Mouse (Mus musculus) midbrain, embryonic 14.5 days (tissue): ENCODE measurements around the gene Olfr322. TPM values are rescaled to one million over a fixed set of nuclear protein-coding genes. Genes with fewer than 3 reads are reported as not detected.

Source experiments
- ATAC-seq: fragments of 200-750 bp; cut with Nextera tagmentation; 2 replicates; pipeline ENCODE4 v1.8.0; 2017; ENCODE audit warnings: moderate number of reproducible peaks, moderate library complexity; ENCODE audit not compliant: low FRiP score, low TSS enrichment
- DNase-seq: peaks from one replicate; pipeline ENCODE4 v3.0.0-alpha.2; 2015
- H3K27ac ChIP-seq: fragments of 300-500 bp; sonication (generic); replicated peaks from 2 replicates; pipeline ENCODE4 v1.5.1; 2014; ENCODE audit warnings: mild to moderate bottlenecking, low read depth, low read length, moderate library complexity
- H3K27me3 ChIP-seq: fragments of 300-500 bp; sonication (generic); 2 replicates; pipeline ENCODE4 v1.6.1; 2014; ENCODE audit warnings: low read length, control low read depth, mixed read lengths; ENCODE audit not compliant: control insufficient read depth, insufficient read depth
- H3K36me3 ChIP-seq: fragments of 300-500 bp; sonication (generic); 2 replicates; pipeline ENCODE4 v1.6.1; 2014; ENCODE audit warnings: low read length, control low read depth; ENCODE audit not compliant: control insufficient read depth, insufficient read depth
- H3K4me1 ChIP-seq: fragments of 300-500 bp; sonication (generic); 2 replicates; pipeline ENCODE4 v1.6.1; 2014; ENCODE audit warnings: mild to moderate bottlenecking, antibody characterized with exemption, low read length, control low read depth; ENCODE audit not compliant: control insufficient read depth, insufficient read depth
- H3K4me2 ChIP-seq: fragments of 300-500 bp; sonication (generic); 2 replicates; pipeline ENCODE4 v1.6.1; 2014; ENCODE audit warnings: mild to moderate bottlenecking, low read length, moderate library complexity
- H3K4me3 ChIP-seq: fragments of 300-500 bp; sonication (generic); replicated peaks from 2 replicates; pipeline ENCODE4 v1.5.1; 2014; ENCODE audit warnings: low read depth, low read length
- H3K9ac ChIP-seq: fragments of 300-500 bp; sonication (generic); replicated peaks from 2 replicates; pipeline ENCODE4 v1.6.1; 2014; ENCODE audit warnings: mild to moderate bottlenecking, low read length, moderate library complexity
- H3K9me3 ChIP-seq: fragments of 300-500 bp; sonication (generic); 2 replicates; pipeline ENCODE4 v1.6.1; 2016; ENCODE audit warnings: low read length, control low read depth, mixed read lengths; ENCODE audit not compliant: control insufficient read depth
- WGBS: fragments of 180-500 bp; shearing (Covaris S2); extraction: QIAGEN DNeasy Blood & Tissue Kit; methylation state at CpG from one replicate; pipeline ENCODE4 v1.1.7; 2014; 5-methylcytosine and 5-hydroxymethylcytosine counted together
- polyA plus RNA-seq: library from polyadenylated mRNA; unstranded; fragments of >200 nt; fragmentation: Nextera tagmentation; extraction: Ambion mirVana; gene quantifications from 2 replicates; pipeline ENCODE4 v1.2.1, GENCODE M21; 2014

Gene Olfr322
- polyA plus RNA-seq, 1 experiment from 2014 or later = not detected

GRCm38 (mm10) chr11:58636376-58636977 lies 22.1 kb upstream of the Olfr322 start:
- H3K27me3 ChIP-seq = peaks cover 7% of the 10 kb centered on the region; the same call in 1 of the 2 replicates
- ATAC-seq (no peak), DNase-seq (peak; percentile 63)
- WGBS = 30% methylated on average over 4 of the region's 4 CpGs
- no peaks in the 10 kb centered on the region for H3K9me3 ChIP-seq
- H3K9ac ChIP-seq = no peak overlapping the region
- no peak overlapping the region for H3K4me2 ChIP-seq
- H3K36me3 ChIP-seq = no peaks in the 10 kb centered on the region
- peaks cover 7% of the 10 kb centered on the region; the same call in 1 of the 2 replicates for H3K4me1 ChIP-seq
- no peak overlapping the region for H3K27ac ChIP-seq
- no peak overlapping the region for H3K4me3 ChIP-seq

GRCm38 (mm10) chr11:58638176-58638701 lies 20.3 kb upstream of the Olfr322 start:
- 73% methylated on average over 7 of the region's 7 CpGs for WGBS
- peaks cover 7% of the 10 kb centered on the region; the same call in 1 of the 2 replicates for H3K4me1 ChIP-seq
- H3K27ac ChIP-seq = no peak overlapping the region
- DNase-seq (no peak), ATAC-seq (no peak)
- H3K36me3 ChIP-seq = no peaks in the 10 kb centered on the region
- H3K27me3 ChIP-seq = peaks cover 14% of the 10 kb centered on the region; the same call in 1 of the 2 replicates
- no peak overlapping the region for H3K9ac ChIP-seq
- no peak overlapping the region for H3K4me3 ChIP-seq
- no peaks in the 10 kb centered on the region for H3K9me3 ChIP-seq
- no peak overlapping the region for H3K4me2 ChIP-seq

- H3K27me3 ChIP-seq = peaks cover 14% of the 10 kb centered on the region; the same call in 1 of the 2 replicates
- H3K27ac ChIP-seq = no peak within 1 kb of the TSS
- ATAC-seq (no peak), DNase-seq (peak; percentile 45)
- H3K9me3 ChIP-seq = no peaks in the 10 kb centered on the region
- 4% methylated on average over 34 of the region's 34 CpGs for WGBS
- H3K4me2 ChIP-seq = peak within 1 kb of the TSS; percentile 94
- peak within 1 kb of the TSS; percentile 54; the same call in 1 of the 2 replicates for H3K9ac ChIP-seq
- peak within 1 kb of the TSS; percentile 41 for H3K4me3 ChIP-seq
- H3K36me3 ChIP-seq = no peaks in the 10 kb centered on the region
- H3K4me1 ChIP-seq = peaks cover 7% of the 10 kb centered on the region; the same call in 1 of the 2 replicates
These were observed 18.2 kb upstream of the Olfr322 start, which contains the start of gene Trim58 for GRCm38 (mm10) chr11:58640272-58640867. Gene Trim58, plus strand, starts transcription at chr11:58640465.

- peak overlapping the region; percentile 54; the same call in 1 of the 2 replicates for H3K9ac ChIP-seq
- no peak for ATAC-seq
These were observed 17.5 kb upstream of the Olfr322 start for GRCm38 (mm10) chr11:58641057-58641456.

GRCm38 (mm10) chr11:58641638-58642358 lies 16.8 kb upstream of the Olfr322 start:
- ATAC-seq = no peak
- no peak for DNase-seq
- Histone ChIP-seq H3K4me3 (no peak overlapping the region), H3K27me3 (peaks cover 14% of the 10 kb centered on the region; the same call in 1 of the 2 replicates), H3K4me2 (no peak overlapping the region), H3K9me3 (no peaks in the 10 kb centered on the region), H3K9ac (no peak overlapping the region), H3K36me3 (no peaks in the 10 kb centered on the region), H3K27ac (no peak overlapping the region), H3K4me1 (peaks cover 7% of the 10 kb centered on the region; the same call in 1 of the 2 replicates)
- 86% methylated on average over 13 of the region's 13 CpGs for WGBS

More at GRCm38 (mm10) chr11:58641057-58641456, 17.5 kb upstream of the Olfr322 start:
- peak overlapping the region; percentile 94 for H3K4me2 ChIP-seq
- H3K27me3 ChIP-seq = peaks cover 14% of the 10 kb centered on the region; the same call in 1 of the 2 replicates
- H3K4me1 ChIP-seq = peaks cover 7% of the 10 kb centered on the region; the same call in 1 of the 2 replicates
- DNase-seq = peak; percentile 8
- peak overlapping the region; percentile 41 for H3K4me3 ChIP-seq
- no peak overlapping the region for H3K27ac ChIP-seq
- H3K36me3 ChIP-seq = no peaks in the 10 kb centered on the region
- WGBS = 27% methylated on average over 14 of the region's 14 CpGs
- H3K9me3 ChIP-seq = no peaks in the 10 kb centered on the region

- ATAC-seq = no peak
- H3K4me2 ChIP-seq = no peak overlapping the region
- H3K9me3 ChIP-seq = no peaks in the 10 kb centered on the region
- no peaks in the 10 kb centered on the region for H3K36me3 ChIP-seq
- 38% methylated on average over 6 of the region's 6 CpGs for WGBS
- peak; percentile 41 for DNase-seq
- H3K27ac ChIP-seq = no peak overlapping the region
- H3K27me3 ChIP-seq = peaks cover 14% of the 10 kb centered on the region; the same call in 1 of the 2 replicates
- no peak overlapping the region for H3K9ac ChIP-seq
- H3K4me1 ChIP-seq = peaks cover 7% of the 10 kb centered on the region; the same call in 1 of the 2 replicates
- no peak overlapping the region for H3K4me3 ChIP-seq
These were observed 15.2 kb upstream of the Olfr322 start for GRCm38 (mm10) chr11:58643350-58643749.

- WGBS = 93% methylated on average over 3 of the region's 3 CpGs
- no peaks in the 10 kb centered on the region for H3K27me3 ChIP-seq
- H3K4me3 ChIP-seq = no peak overlapping the region
- ATAC-seq (no peak), DNase-seq (no peak)
- no peak overlapping the region for H3K4me2 ChIP-seq
- no peaks in the 10 kb centered on the region for H3K4me1 ChIP-seq
- no peak overlapping the region for H3K27ac ChIP-seq
- no peak overlapping the region for H3K9ac ChIP-seq
- H3K36me3 ChIP-seq = no peaks in the 10 kb centered on the region
- H3K9me3 ChIP-seq = no peaks in the 10 kb centered on the region
These were observed 3.4 kb upstream of the Olfr322 start for GRCm38 (mm10) chr11:58655151-58655550.

- H3K36me3 ChIP-seq = no peaks in the 10 kb centered on the region
- no peaks in the 10 kb centered on the region for H3K27me3 ChIP-seq
- no peak overlapping the region for H3K4me2 ChIP-seq
- H3K4me1 ChIP-seq = no peaks in the 10 kb centered on the region
- no peaks in the 10 kb centered on the region for H3K9me3 ChIP-seq
- ATAC-seq = no peak
- H3K27ac ChIP-seq = no peak overlapping the region
- no peak for DNase-seq
- no peak overlapping the region for H3K9ac ChIP-seq
- H3K4me3 ChIP-seq = no peak overlapping the region
These were observed 10.7 kb downstream of the Olfr322 start for GRCm38 (mm10) chr11:58669252-58669651.
